Mouse (Mus musculus) midbrain, postnatal 0 days (tissue): Measurements from ENCODE around the gene Nolc1. TPM values are rescaled to one million over a fixed set of nuclear protein-coding genes. Genes with fewer than 3 reads are reported as not detected.

ENCODE experiments used
- ATAC-seq: fragments of 200-750 bp; cut with Nextera tagmentation; 2 replicates; pipeline ENCODE4 v1.8.0; 2017; ENCODE audit warnings: moderate number of reproducible peaks, mild to moderate bottlenecking, moderate TSS enrichment, moderate library complexity; ENCODE audit not compliant: low FRiP score
- DNase-seq: peaks from one replicate; pipeline ENCODE4 v3.0.0-alpha.2; 2015; ENCODE audit warnings: low spot score
- H3K27ac ChIP-seq: fragments of 300-500 bp; sonication (generic); 2 replicates; pipeline ENCODE4 v1.5.1; 2014; ENCODE audit warnings: low read depth, mild to moderate bottlenecking, low read length, mixed read lengths
- H3K27me3 ChIP-seq: fragments of 300-500 bp; sonication (generic); 2 replicates; pipeline ENCODE4 v1.6.1; 2014; ENCODE audit warnings: low read length, control low read depth, mixed read lengths; ENCODE audit not compliant: insufficient read depth
- H3K36me3 ChIP-seq: fragments of 300-500 bp; sonication (generic); 2 replicates; pipeline ENCODE4 v1.6.1; 2014; ENCODE audit warnings: low read length, control low read depth, mixed read lengths; ENCODE audit not compliant: insufficient read depth
- H3K4me1 ChIP-seq: fragments of 300-500 bp; sonication (generic); 2 replicates; pipeline ENCODE4 v1.6.1; 2014; ENCODE audit warnings: mild to moderate bottlenecking, control low read depth, antibody characterized with exemption, low read length, mixed read lengths; ENCODE audit not compliant: insufficient read depth
- H3K4me2 ChIP-seq: fragments of 300-500 bp; sonication (generic); 2 replicates; pipeline ENCODE4 v1.6.1; 2014; ENCODE audit warnings: low read depth, mild to moderate bottlenecking, low read length, mixed read lengths; ENCODE audit not compliant: poor library complexity, severe bottlenecking
- H3K4me3 ChIP-seq: fragments of 300-500 bp; sonication (generic); 2 replicates; pipeline ENCODE4 v1.5.1; 2014; ENCODE audit warnings: low read depth, mild to moderate bottlenecking, low read length, moderate library complexity
- H3K9ac ChIP-seq: fragments of 300-500 bp; sonication (generic); replicated peaks from 2 replicates; pipeline ENCODE4 v1.6.1; 2014; ENCODE audit warnings: mild to moderate bottlenecking, low read length, moderate library complexity, mixed read lengths; ENCODE audit not compliant: poor library complexity, severe bottlenecking
- H3K9me3 ChIP-seq: fragments of 300-500 bp; sonication (generic); 2 replicates; pipeline ENCODE4 v1.6.1; 2016; ENCODE audit warnings: low read length, control low read depth
- CTCF ChIP-seq: IDR thresholded peaks from 2 replicates; pipeline ENCODE4 v1.5.1; 2016; ENCODE audit warnings: antibody characterized with exemption, mild to moderate bottlenecking
- WGBS: fragments of 180-500 bp; shearing (Covaris S2); extraction: QIAGEN DNeasy Blood & Tissue Kit; methylation state at CpG from one replicate; pipeline ENCODE4 v1.1.7; 2014; 5-methylcytosine and 5-hydroxymethylcytosine counted together
- polyA plus RNA-seq: library from polyadenylated mRNA; unstranded; fragments of >200 nt; fragmentation: Nextera tagmentation; extraction: Ambion mirVana; gene quantifications from 2 replicates; pipeline ENCODE4 v1.2.1, GENCODE M21; 2015
- total RNA-seq: library from RNA; depleted of rRNA; stranded (reverse); fragments of >200 nt; gene quantifications from 2 replicates; pipeline ENCODE4 v1.2.3, GENCODE M21; 2014

Gene Nolc1
- total and polyA plus RNA-seq, 2 experiments from 2014 or later, result 26.0 to 63.5 TPM

DNA sequence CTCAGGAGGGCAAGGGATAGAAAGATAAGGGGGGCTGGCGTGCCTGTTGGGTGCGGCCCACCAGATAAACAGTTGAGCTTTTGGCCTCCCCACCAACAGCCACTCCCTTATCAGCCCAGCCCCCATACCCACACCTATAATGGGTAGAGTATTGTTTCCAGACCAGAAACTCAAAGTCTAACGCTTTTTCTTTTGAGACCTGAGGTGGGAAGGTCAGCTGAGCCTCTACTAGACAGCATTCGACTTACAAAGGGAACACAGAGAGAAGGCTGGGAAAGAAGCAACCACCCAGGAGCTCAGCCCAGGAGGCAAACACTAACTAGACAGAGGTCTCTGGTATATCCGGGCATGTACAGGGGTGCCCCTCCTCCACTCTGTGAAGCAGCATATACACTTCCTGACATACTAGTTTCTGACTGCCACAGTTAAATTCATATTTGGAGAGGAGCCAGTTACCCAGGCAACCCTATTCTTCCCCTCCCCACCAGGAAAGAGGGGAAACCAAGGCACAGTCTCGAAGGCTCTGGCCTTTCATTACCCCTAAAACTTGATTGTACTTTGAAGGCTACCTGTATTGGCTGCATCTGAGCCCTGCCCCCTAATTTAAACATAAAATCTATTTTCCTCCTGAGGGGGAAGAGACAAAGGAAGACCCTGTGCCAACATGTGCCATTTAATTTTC is 38.3 kb upstream of the Nolc1 start:
- peak; percentile 35 for DNase-seq
- no peaks in the 10 kb centered on the region for H3K9me3 ChIP-seq
- H3K27me3 ChIP-seq, result no peaks in the 10 kb centered on the region
- H3K36me3 ChIP-seq, result peaks cover 33% of the 10 kb centered on the region
- 5% methylated on average over 6 of the region's 6 CpGs for WGBS
- TF ChIP-seq CTCF, result no peak
- peaks cover 42% of the 10 kb centered on the region for H3K4me1 ChIP-seq
- peak overlapping the region; percentile 94 for H3K4me2 ChIP-seq
- H3K27ac ChIP-seq, result no peak overlapping the region; the same call in 1 of the 2 replicates
- no peak for ATAC-seq
- peak overlapping the region; percentile 61 for H3K4me3 ChIP-seq
- peak overlapping the region; percentile 74 for H3K9ac ChIP-seq

DNA sequence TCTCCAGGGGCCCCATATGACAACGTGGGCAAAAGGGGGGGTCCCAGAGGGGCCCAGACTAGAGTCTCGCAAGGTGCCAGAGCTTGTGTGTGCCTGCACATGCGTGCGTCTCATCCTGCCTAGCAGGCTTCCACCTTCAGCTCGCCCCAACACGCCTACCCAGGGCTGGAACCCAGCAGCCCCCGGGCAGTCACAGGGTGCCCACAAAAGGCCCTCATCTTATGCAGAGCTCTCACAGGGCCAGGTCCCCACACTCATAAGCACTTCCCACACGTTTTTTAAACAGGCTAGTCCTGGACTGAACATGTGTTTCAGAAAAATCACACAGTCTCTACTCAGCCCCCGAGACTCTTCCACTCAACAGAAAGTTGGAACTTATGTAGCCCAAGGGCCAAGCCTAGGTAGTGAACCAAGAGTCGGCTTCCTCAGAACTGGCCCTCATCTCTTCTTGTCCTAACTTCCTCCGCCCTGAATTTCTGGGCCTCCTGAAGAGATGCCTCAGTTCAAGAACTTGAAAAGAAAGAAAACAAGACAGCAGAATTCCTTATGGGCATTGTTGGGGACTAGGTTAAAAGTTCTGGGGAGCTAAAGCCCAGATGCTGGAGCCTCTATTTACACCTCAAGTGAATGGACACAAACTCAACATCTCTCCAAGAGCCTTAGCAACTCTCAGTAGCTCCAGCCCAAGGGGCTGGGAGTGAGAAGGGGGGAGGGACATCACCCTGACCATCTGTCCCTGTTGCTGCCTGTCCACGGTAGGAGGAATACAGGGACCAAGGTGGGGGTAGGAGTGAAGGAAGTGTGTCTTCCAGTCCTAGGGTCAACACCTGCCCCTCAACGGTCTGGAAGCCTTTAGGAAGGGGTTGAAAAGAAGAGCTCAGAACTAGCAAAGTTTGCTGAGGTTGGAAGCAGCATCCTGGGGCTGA is 37.5 kb upstream of the Nolc1 start:
- Histone ChIP-seq H3K36me3 (peaks cover 25% of the 10 kb centered on the region), H3K9me3 (no peaks in the 10 kb centered on the region), H3K4me1 (peaks cover 49% of the 10 kb centered on the region), H3K4me2 (peak overlapping the region; percentile 94), H3K27ac (peak overlapping the region; percentile 79), H3K9ac (peak overlapping the region; percentile 74), H3K4me3 (peak overlapping the region; percentile 61), H3K27me3 (no peaks in the 10 kb centered on the region)
- no peak for TF ChIP-seq CTCF
- 5% methylated on average over 13 of the region's 13 CpGs for WGBS
- ATAC-seq (no peak), DNase-seq (no peak)

DNA sequence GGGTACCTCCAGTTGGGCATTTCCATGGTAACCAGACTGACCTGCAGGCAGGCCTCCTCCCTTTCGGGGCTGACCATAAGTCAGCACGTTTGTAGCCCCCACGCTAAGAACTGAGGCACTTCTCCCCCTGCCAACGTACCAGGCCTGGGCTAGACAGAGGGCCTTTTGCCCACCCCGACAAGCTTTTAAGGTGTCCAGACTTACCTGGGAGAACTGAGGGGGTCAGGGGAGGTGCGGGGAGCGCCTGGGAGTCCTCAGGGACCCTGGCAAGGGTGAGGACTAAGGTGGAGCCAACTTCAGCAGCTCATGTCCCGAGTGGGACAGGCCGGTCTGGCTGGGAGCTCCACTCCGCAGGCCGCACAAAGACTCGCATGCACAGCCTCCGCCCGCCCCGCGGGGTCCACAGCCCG is 36.8 kb upstream of the Nolc1 start:
- no peak for DNase-seq

DNA sequence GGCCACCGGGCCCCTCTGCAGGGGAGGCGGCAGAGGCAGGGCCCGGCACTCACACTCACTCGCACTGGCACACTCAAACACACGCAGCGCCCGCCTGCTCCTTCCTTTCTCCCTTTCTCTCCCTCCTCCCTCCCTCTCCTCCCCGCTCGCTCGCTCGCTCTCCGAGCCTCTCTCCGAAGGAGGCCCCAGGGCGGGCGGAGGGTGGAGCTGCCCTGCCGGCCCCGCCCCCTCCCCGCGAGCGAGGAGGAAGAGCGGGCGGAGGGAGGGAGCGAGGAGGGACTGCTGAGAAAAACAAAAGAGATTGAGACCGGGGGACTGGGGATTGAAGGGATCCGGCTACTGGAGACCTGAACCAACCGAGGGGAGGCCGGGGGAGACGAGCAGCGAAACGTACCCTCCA is 36.2 kb upstream of the Nolc1 start:
- 1% methylated on average over 16 of the region's 30 CpGs for WGBS
- Histone ChIP-seq H3K27ac (peak overlapping the region; percentile 79), H3K36me3 (peaks cover 12% of the 10 kb centered on the region), H3K4me2 (peak overlapping the region; percentile 94), H3K27me3 (no peaks in the 10 kb centered on the region), H3K4me3 (peak overlapping the region; percentile 61), H3K4me1 (peaks cover 56% of the 10 kb centered on the region), H3K9me3 (no peaks in the 10 kb centered on the region), H3K9ac (peak overlapping the region; percentile 74)
- DNase-seq (peak; percentile 92), ATAC-seq (peak; percentile 75)
- no peak for TF ChIP-seq CTCF

More for the DNA sequence above, 36.8 kb upstream of the Nolc1 start:
- WGBS, result 0% methylated on average over 13 of the region's 17 CpGs
- Histone ChIP-seq H3K27me3 (no peaks in the 10 kb centered on the region), H3K4me1 (peaks cover 55% of the 10 kb centered on the region), H3K9ac (peak overlapping the region; percentile 74), H3K4me2 (peak overlapping the region; percentile 94), H3K36me3 (peaks cover 19% of the 10 kb centered on the region), H3K27ac (peak overlapping the region; percentile 79), H3K4me3 (peak overlapping the region; percentile 61), H3K9me3 (no peaks in the 10 kb centered on the region)
- no peak for TF ChIP-seq CTCF
- ATAC-seq, result no peak

DNA sequence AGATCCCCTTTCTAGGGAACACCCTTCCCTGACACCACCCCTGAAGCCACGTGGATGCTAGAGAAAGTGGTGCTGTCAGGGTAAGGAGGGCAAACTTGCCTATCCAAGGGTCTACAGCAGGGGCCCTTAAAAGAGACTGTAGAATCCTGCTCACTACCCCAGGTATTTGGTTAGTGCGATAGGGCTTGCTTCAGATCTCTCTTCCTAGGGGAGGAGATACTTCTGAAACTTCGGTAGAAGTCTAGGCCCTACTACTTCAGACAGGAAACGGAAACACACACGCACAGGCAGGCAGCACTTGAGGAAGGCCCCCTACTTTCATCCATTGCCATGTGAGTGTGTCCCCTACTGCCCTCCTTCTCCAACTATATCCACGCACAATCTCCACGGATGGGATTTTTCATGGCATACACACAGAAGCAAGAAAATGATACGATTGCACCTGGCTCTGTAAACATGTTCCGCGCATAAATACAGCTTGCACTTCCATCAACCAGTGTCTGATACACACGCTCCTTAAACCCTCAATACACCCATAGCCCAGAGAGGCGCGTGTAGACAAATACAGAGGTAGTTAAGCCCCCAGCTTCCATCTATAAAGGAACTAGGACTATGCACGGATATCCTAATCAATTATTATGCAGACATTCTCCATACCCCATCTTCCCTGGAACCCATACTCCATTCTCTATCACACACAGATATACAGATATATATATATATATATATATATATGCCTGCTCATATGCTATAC is 35.3 kb upstream of the Nolc1 start:
- Histone ChIP-seq H3K4me3 (peak overlapping the region; percentile 61), H3K4me1 (peaks cover 56% of the 10 kb centered on the region), H3K9me3 (no peaks in the 10 kb centered on the region), H3K36me3 (peaks cover 4% of the 10 kb centered on the region), H3K4me2 (peak overlapping the region; percentile 94), H3K27me3 (no peaks in the 10 kb centered on the region), H3K27ac (peak overlapping the region; percentile 79), H3K9ac (peak overlapping the region; percentile 74; the same call in 1 of the 2 replicates)
- no peak for TF ChIP-seq CTCF
- DNase-seq (no peak), ATAC-seq (no peak)
- WGBS, result 30% methylated on average over 14 of the region's 14 CpGs
